Mouse (Mus musculus) CH12.LX (cell line): ENCODE data around the gene Ier3. TPM values are rescaled to one million over a fixed set of nuclear protein-coding genes. Genes with fewer than 3 reads are reported as not detected.

Experiments used
- DNase-seq: peaks from one replicate; pipeline ENCODE4 v3.0.0-alpha.2; 2013; ENCODE audit errors: extremely low read depth
- H3K27ac ChIP-seq: 2 replicates; pipeline ENCODE4 v1.5.1; 2012; ENCODE audit warnings: low read depth, mild to moderate bottlenecking, control low read depth, moderate library complexity; ENCODE audit not compliant: insufficient read depth
- H3K27me3 ChIP-seq: replicated peaks from 2 replicates; pipeline ENCODE3; 2012; ENCODE audit warnings: inconsistent platforms
- H3K36me3 ChIP-seq, 2 experiments: replicated peaks in 1 of 2; 2 replicates each; pipeline versions ENCODE3 to v1.6.1; 2012; ENCODE audit warnings: inconsistent platforms in 1 of 2, low read length in 1 of 2, mild to moderate bottlenecking in 1 of 2, mixed read lengths in 1 of 2, moderate library complexity in 1 of 2; ENCODE audit not compliant: control insufficient read depth in 1 of 2, insufficient read depth in 1 of 2
- H3K4me1 ChIP-seq, 2 experiments: 2 replicates each; pipeline ENCODE4 v1.6.1; 2012; ENCODE audit warnings: inconsistent platforms in 1 of 2, moderate library complexity in 1 of 2; ENCODE audit not compliant: insufficient read depth in 2 of 2, control insufficient read depth in 1 of 2
- H3K4me2 ChIP-seq: 2 replicates; pipeline ENCODE4 v1.6.1; 2012; ENCODE audit warnings: low read depth, mild to moderate bottlenecking, control low read depth; ENCODE audit not compliant: poor library complexity, insufficient read depth, severe bottlenecking
- H3K4me3 ChIP-seq, 3 experiments: fragments of 150-350 bp in 1 of 3; sonication (generic) in 1 of 3; replicated peaks in 1 of 3; 2 replicates each; pipeline versions ENCODE3 to v1.5.1; 2011 to 2012; ENCODE audit warnings: low read depth in 2 of 3, low read length in 2 of 3, mild to moderate bottlenecking in 2 of 3, moderate library complexity in 2 of 3, control low read depth in 1 of 3, improper control_type of control experiment in 1 of 3, inconsistent platforms in 1 of 3, mixed read lengths in 1 of 3; ENCODE audit not compliant: poor library complexity in 1 of 3
- H3K79me2 ChIP-seq: replicated peaks from 2 replicates; pipeline ENCODE4 v1.6.1; 2012; ENCODE audit warnings: mild to moderate bottlenecking, moderate library complexity; ENCODE audit not compliant: control insufficient read depth, poor library complexity, insufficient read depth, severe bottlenecking; ENCODE audit errors: extremely low read depth
- H3K9ac ChIP-seq: 2 replicates; pipeline ENCODE4 v1.6.1; 2012; ENCODE audit warnings: low read depth, mild to moderate bottlenecking, control low read depth, moderate library complexity; ENCODE audit not compliant: insufficient read depth
- H3K9me3 ChIP-seq: replicated peaks from 2 replicates; pipeline ENCODE3; 2012; ENCODE audit warnings: low read length, inconsistent platforms, mixed read lengths
- BHLHE40 ChIP-seq: IDR thresholded peaks from 2 replicates; pipeline ENCODE4 v1.6.1; 2011; ENCODE audit warnings: mild to moderate bottlenecking, low read depth, low read length, improper control_type of control experiment
- CHD1 ChIP-seq: IDR thresholded peaks from 2 replicates; pipeline ENCODE4 v1.6.1; 2012; ENCODE audit warnings: low read depth, low read length, improper control_type of control experiment, inconsistent platforms
- CHD2 ChIP-seq: IDR thresholded peaks from 2 replicates; pipeline ENCODE4 v1.6.1; 2011; ENCODE audit warnings: low read length, improper control_type of control experiment
- ELF1 ChIP-seq: IDR thresholded peaks from 2 replicates; pipeline ENCODE4 v1.6.1; 2014; ENCODE audit warnings: low read depth, mild to moderate bottlenecking, inconsistent platforms, low read length, improper control_type of control experiment
- ETS1 ChIP-seq: conservative IDR thresholded peaks from 2 replicates; pipeline ENCODE4 v1.6.1; 2012; ENCODE audit warnings: low read depth, mild to moderate bottlenecking, inconsistent platforms, low read length, improper control_type of control experiment, moderate library complexity
- GABPA ChIP-seq: IDR thresholded peaks from 2 replicates; pipeline ENCODE4 v1.6.1; 2012; ENCODE audit warnings: low read depth, low read length, improper control_type of control experiment, inconsistent platforms; ENCODE audit not compliant: insufficient replicate concordance
- JUN ChIP-seq: IDR thresholded peaks from 2 replicates; pipeline ENCODE4 v1.6.1; 2011; ENCODE audit warnings: low read depth, mild to moderate bottlenecking, low read length, improper control_type of control experiment, moderate library complexity; ENCODE audit not compliant: insufficient read depth
- KAT2A ChIP-seq: IDR thresholded peaks from 2 replicates; pipeline ENCODE4 v1.6.1; 2012; ENCODE audit warnings: low read length, improper control_type of control experiment, inconsistent platforms; ENCODE audit not compliant: insufficient replicate concordance
- MAX ChIP-seq: IDR thresholded peaks from 2 replicates; pipeline ENCODE4 v1.6.1; 2011; ENCODE audit warnings: low read length, improper control_type of control experiment
- NELFE ChIP-seq: IDR thresholded peaks from 2 replicates; pipeline ENCODE4 v1.6.1; 2011; ENCODE audit warnings: low read depth, low read length, improper control_type of control experiment
- POLR2A ChIP-seq: IDR thresholded peaks from 2 replicates; pipeline ENCODE4 v1.6.1; 2011; ENCODE audit warnings: low read depth, mild to moderate bottlenecking, improper control_type of control experiment, low read length
- RAD21 ChIP-seq: IDR thresholded peaks from 2 replicates; pipeline ENCODE4 v1.6.1; 2011; ENCODE audit warnings: low read depth, mild to moderate bottlenecking, low read length, improper control_type of control experiment, moderate library complexity
- RCOR1 ChIP-seq: conservative IDR thresholded peaks from 2 replicates; pipeline ENCODE4 v1.6.1; 2012; ENCODE audit warnings: low read depth, mild to moderate bottlenecking, inconsistent platforms, low read length, improper control_type of control experiment
- SMC3 ChIP-seq: IDR thresholded peaks from 2 replicates; pipeline ENCODE4 v1.6.1; 2011; ENCODE audit warnings: low read depth, low read length, improper control_type of control experiment
- TBP ChIP-seq: conservative IDR thresholded peaks from 2 replicates; pipeline ENCODE4 v1.6.1; 2011; ENCODE audit warnings: low read depth, low read length, improper control_type of control experiment
- TCF12 ChIP-seq: IDR thresholded peaks from 2 replicates; pipeline ENCODE4 v1.6.1; 2014; ENCODE audit warnings: low read depth, mild to moderate bottlenecking, inconsistent platforms, low read length, improper control_type of control experiment
- UBTF ChIP-seq: IDR thresholded peaks from 2 replicates; pipeline ENCODE4 v1.6.1; 2012; ENCODE audit warnings: low read depth, mild to moderate bottlenecking, inconsistent platforms, low read length, improper control_type of control experiment, moderate library complexity
- USF1 ChIP-seq: IDR thresholded peaks from 2 replicates; pipeline ENCODE4 v1.6.1; 2014; ENCODE audit warnings: low read depth, mild to moderate bottlenecking, inconsistent platforms, low read length, improper control_type of control experiment
- USF2 ChIP-seq: conservative IDR thresholded peaks from 2 replicates; pipeline ENCODE4 v1.6.1; 2011; ENCODE audit warnings: low read depth, low read length, improper control_type of control experiment
- ZC3H11A ChIP-seq: IDR thresholded peaks from 2 replicates; pipeline ENCODE4 v1.6.1; 2012; ENCODE audit warnings: low read depth, mild to moderate bottlenecking, inconsistent platforms, low read length, improper control_type of control experiment
- ZMIZ1 ChIP-seq: IDR thresholded peaks from 2 replicates; pipeline ENCODE4 v1.6.1; 2012; ENCODE audit warnings: low read depth, mild to moderate bottlenecking, inconsistent platforms, low read length, improper control_type of control experiment
- ZNF384 ChIP-seq: IDR thresholded peaks from 2 replicates; pipeline ENCODE4 v1.6.1; 2012; ENCODE audit warnings: low read depth, low read length, improper control_type of control experiment, inconsistent platforms
- dilution Hi-C: fragments of 300-500 bp; cut with MboI; formaldehyde crosslinking; loops from 2 replicates; pipeline ENCODE4 v1.14.3; 2020; ENCODE audit warnings: low sequenced_read_pairs; ENCODE audit not compliant: extremely low pct_unique_long_range_greater_than_20kb, extremely low pct_ligation_motif_present
- in situ Hi-C: fragments of 300-500 bp; cut with MboI; formaldehyde crosslinking; loops from 3 replicates; pipeline ENCODE4 v1.14.3; 2019; ENCODE audit warnings: low sequenced_read_pairs, low pct_ligation_motif_present, low pct_unique_long_range_greater_than_20kb, mixed read lengths
- polyA plus RNA-seq: library from polyadenylated mRNA; unstranded; fragments of >175 nt; gene quantifications from 2 replicates; pipeline ENCODE4 v1.2.1, GENCODE M21; 2012; ENCODE audit warnings: low read depth; ENCODE audit not compliant: insufficient read length
- total RNA-seq, 2 experiments: library from RNA; depleted of rRNA; stranded (reverse); fragments of 300-350 nt in 1 of 2; fragments of >200 nt in 1 of 2; gene quantifications; 2 replicates each; pipeline ENCODE4 v1.2.3; 2012 to 2014

Gene Ier3
- total and polyA plus RNA-seq, 3 experiments = 12.6 to 27.2 (median 15.0) TPM

GRCm38 (mm10) chr17:35787493-35787892, 34.0 kb upstream of the Ier3 start:
- no peak overlapping the region for H3K4me3 ChIP-seq
- no peak overlapping the region for H3K27ac ChIP-seq
- peaks cover 5% of the 10 kb centered on the region for H3K27me3 ChIP-seq
- no peaks in the 10 kb centered on the region for H3K36me3 ChIP-seq
- DNase-seq = no peak
- TF ChIP-seq POLR2A (no peak), CHD2 (no peak), BHLHE40 (no peak), MAX (no peak), USF2 (no peak), USF1 (no peak), ZC3H11A (no peak), SMC3 (no peak)
- in situ Hi-C loops = no loop called here
- no peak overlapping the region for H3K9ac ChIP-seq
- peaks cover 0 to 9% of the 10 kb centered on the region in 2 experiments; a peak in 1 of 4 replicates for H3K4me1 ChIP-seq
- H3K9me3 ChIP-seq = no peaks in the 10 kb centered on the region
- H3K79me2 ChIP-seq = no peaks in the 10 kb centered on the region
- dilution Hi-C loops = no loop called here
- no peak overlapping the region for H3K4me2 ChIP-seq

DNA sequence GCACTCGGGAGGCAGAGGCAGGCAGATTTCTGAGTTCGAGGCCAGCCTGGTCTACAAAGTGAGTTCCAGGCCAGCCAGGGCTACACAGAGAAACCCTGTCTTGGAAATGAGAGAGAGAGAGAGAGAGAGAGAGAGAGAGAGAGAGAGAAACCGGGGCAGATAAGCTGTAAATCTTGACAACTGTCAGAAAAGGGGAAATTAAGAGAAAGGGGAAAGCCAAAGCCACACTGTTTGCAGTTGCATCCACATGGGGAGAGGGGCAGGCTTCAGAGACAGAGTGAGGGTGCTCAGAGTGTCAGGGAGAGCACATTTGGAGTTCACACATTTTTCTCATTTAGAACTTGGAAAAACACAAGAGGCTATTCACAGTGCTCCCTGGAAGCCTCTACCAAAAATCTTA, 33.5 kb upstream of the Ier3 start:
- Histone ChIP-seq H3K4me2 (no peak overlapping the region), H3K9ac (no peak overlapping the region), H3K27ac (no peak overlapping the region), H3K4me3 (no peak overlapping the region), H3K27me3 (peaks cover 5% of the 10 kb centered on the region), H3K4me1 (peaks cover 0 to 9% of the 10 kb centered on the region in 2 experiments; a peak in 1 of 4 replicates), H3K79me2 (no peaks in the 10 kb centered on the region), H3K36me3 (no peaks in the 10 kb centered on the region), H3K9me3 (no peaks in the 10 kb centered on the region)
- in situ Hi-C loops (no loop called here), dilution Hi-C loops (no loop called here)
- TF ChIP-seq RCOR1 (no peak), JUN (no peak), GABPA (no peak), POLR2A (no peak), NELFE (no peak), RAD21 (no peak), USF2 (no peak), TBP (no peak), ZC3H11A (no peak), UBTF (no peak), ETS1 (no peak), KAT2A (no peak), ZNF384 (no peak), ELF1 (no peak), CHD1 (no peak), ZMIZ1 (no peak), USF1 (no peak), BHLHE40 (no peak), CHD2 (no peak), TCF12 (no peak)
- no peak for DNase-seq
